Mouse (Mus musculus): ENCODE results near the gene Adprh.

The Adprh gene

GRCm38 (mm10) chr16:38399076-38399475 lies 53.4 kb downstream of the Adprh start:
- DNase-seq (ENCODE audit: low read depth, low spot score), result no peak

GRCm38 (mm10) chr16:38398266-38398665 lies 54.2 kb downstream of the Adprh start:
- DNase-seq (ENCODE audit: low read depth, low spot score), result no peak

- DNase-seq (ENCODE audit: low read depth, low spot score), result no peak
Observed at GRCm38 (mm10) chr16:38396155-38396554, 56.3 kb downstream of the Adprh start.

- DNase-seq (ENCODE audit: low read depth, low spot score), result no peak
Observed at GRCm38 (mm10) chr16:38395060-38395730, 57.3 kb downstream of the Adprh start.

GRCm38 (mm10) chr16:38394191-38394618 lies 58.3 kb downstream of the Adprh start:
- no peak for DNase-seq (ENCODE audit: low read depth, low spot score)
